11 mouse cellular contexts compared by ENCODE assay signal in genomic region chr2:157373681-157374080, GRCm38 (mm10). TPM values are rescaled to one million over a fixed set of nuclear protein-coding genes. Genes with fewer than 3 reads are reported as not detected.
DNase-seq lines count a peak whose midpoint lies in the region; ATAC-seq and TF ChIP-seq lines count a peak whose summit lies in the region.
"Had no signal": no experiment of that assay in that cellular context is flagged by ENCODE, and none has a peak within 500 bp of the region (broad histone marks: within the 10 kb centered on the region; RNA-seq: fewer than 3 reads in every experiment).

No protein-coding gene starts in this region.

- no peaks in the 10 kb centered on the region for H3K27me3 ChIP-seq in kidney, embryonic 15.5 days
- H3K27me3 ChIP-seq in intestine, postnatal 0 days (replicated peaks; ENCODE audit: control insufficient read depth, insufficient read depth, low read length), result no peaks in the 10 kb centered on the region
- H3K27me3 ChIP-seq in stomach, embryonic 15.5 days (replicated peaks), result no peaks in the 10 kb centered on the region
- H3K27me3 ChIP-seq: CH12.LX had no signal

- peak overlapping the region; percentile 41; the same call in 1 of the 2 replicates for H3K27ac ChIP-seq in kidney, embryonic 15.5 days
- H3K27ac ChIP-seq in intestine, postnatal 0 days (ENCODE audit: low read depth, low read length), result peak overlapping the region; percentile 65
- peak overlapping the region; percentile 18; the same call in 1 of the 2 replicates for H3K27ac ChIP-seq in stomach, embryonic 15.5 days
- H3K27ac ChIP-seq: macrophage had no signal

- WGBS in kidney, embryonic 15.5 days, result 70% methylated on average over 3 of the region's 3 CpGs
- 41% methylated on average over 3 of the region's 3 CpGs for WGBS in intestine, postnatal 0 days
- 77% methylated on average over 3 of the region's 3 CpGs for WGBS in stomach, embryonic 15.5 days

- DNase-seq in kidney, postnatal 10 days, result no peak
- DNase-seq in R1 (ENCODE audit: low read depth, low spot score), result peak; percentile 53
- no peak for DNase-seq in spleen, adult 18-20 months
- no peak for DNase-seq in yolk sac, embryonic 10.5 days (ENCODE audit: low spot score)
- DNase-seq in cerebellum, postnatal 14 days, result no peak
- DNase-seq: kidney, postnatal 25 days had no signal

- H3K9ac ChIP-seq in kidney, embryonic 15.5 days, result no peak overlapping the region; the same call in 1 of the 2 replicates
- no peak overlapping the region for H3K9ac ChIP-seq in intestine, postnatal 0 days (ENCODE audit: low read depth, low read length)
- no peak overlapping the region for H3K9ac ChIP-seq in stomach, embryonic 15.5 days

- no peaks in the 10 kb centered on the region for H3K9me3 ChIP-seq in kidney, embryonic 15.5 days (replicated peaks)
- H3K9me3 ChIP-seq in intestine, postnatal 0 days (ENCODE audit: control insufficient read depth), result no peaks in the 10 kb centered on the region
- H3K9me3 ChIP-seq in stomach, embryonic 15.5 days, result no peaks in the 10 kb centered on the region

- ATAC-seq in kidney, embryonic 15.5 days (replicated peaks; ENCODE audit: low FRiP score), result no peak
- ATAC-seq in intestine, postnatal 0 days, result peak; percentile 21; the same call in 1 of the 2 replicates
- no peak for ATAC-seq in stomach, embryonic 15.5 days (ENCODE audit: insufficient read depth, low FRiP score, low read depth)

- H3K36me3 ChIP-seq in kidney, embryonic 15.5 days, result peaks cover 19% of the 10 kb centered on the region
- no peaks in the 10 kb centered on the region for H3K36me3 ChIP-seq in intestine, postnatal 0 days (ENCODE audit: control insufficient read depth, insufficient read depth)
- no peaks in the 10 kb centered on the region for H3K36me3 ChIP-seq in stomach, embryonic 15.5 days

- H3K4me3 ChIP-seq in kidney, embryonic 15.5 days (replicated peaks), result no peak overlapping the region
- no peak overlapping the region for H3K4me3 ChIP-seq in intestine, postnatal 0 days (ENCODE audit: low read depth, low read length)
- no peak overlapping the region for H3K4me3 ChIP-seq in stomach, embryonic 15.5 days (replicated peaks)

- peaks cover 33% of the 10 kb centered on the region for H3K4me1 ChIP-seq in kidney, embryonic 15.5 days
- H3K4me1 ChIP-seq in intestine, postnatal 0 days (replicated peaks; ENCODE audit: control insufficient read depth, insufficient read depth, low read length), result peaks cover 9% of the 10 kb centered on the region
- H3K4me1 ChIP-seq in stomach, embryonic 15.5 days, result peaks cover 17% of the 10 kb centered on the region; the same call in 1 of the 2 replicates

- TF ChIP-seq CTCF in intestine, postnatal 0 days (IDR thresholded peaks at IDR 0.05; ENCODE audit: low read depth), result no peak

- no peak overlapping the region for H3K4me2 ChIP-seq in kidney, embryonic 15.5 days
- H3K4me2 ChIP-seq in intestine, postnatal 0 days (replicated peaks; ENCODE audit: low read depth), result no peak overlapping the region
- no peak overlapping the region for H3K4me2 ChIP-seq in stomach, embryonic 15.5 days

RNA-seq across cellular contexts. Expression of gene Manbal, which starts 6.3 kb away (rescaled TPM):
- 71.7 and 81.2 TPM in 2 replicates for polyA plus RNA-seq in kidney, embryonic 15.5 days (2015; fragmentation: Nextera tagmentation; extraction: Ambion mirVana)
- 60.9 and 66.5 TPM in 2 replicates for polyA plus RNA-seq in intestine, postnatal 0 days (2015; fragmentation: Nextera tagmentation; extraction: Ambion mirVana)
- polyA plus RNA-seq in stomach, embryonic 15.5 days (2015; fragmentation: Nextera tagmentation; extraction: Ambion mirVana), result 68.3 and 78.5 TPM in 2 replicates

RNA-seq across cellular contexts. Expression of gene Ghrh, which starts 26.4 kb away (rescaled TPM):
- 0.35 TPM in 1 of 2 replicates, not detected in the other for polyA plus RNA-seq in kidney, embryonic 15.5 days (2015; fragmentation: Nextera tagmentation; extraction: Ambion mirVana)
- polyA plus RNA-seq in intestine, postnatal 0 days (2015; fragmentation: Nextera tagmentation; extraction: Ambion mirVana), result 0.26 and 0.78 TPM in 2 replicates
- polyA plus RNA-seq in stomach, embryonic 15.5 days (2015; fragmentation: Nextera tagmentation; extraction: Ambion mirVana), result 0.49 TPM in 1 of 2 replicates, not detected in the other
- polyA plus RNA-seq: macrophage had no signal

RNA-seq across cellular contexts. Expression of gene Src, which starts 44.6 kb away (rescaled TPM):
- 17.6 and 18.2 TPM in 2 replicates for polyA plus RNA-seq in kidney, embryonic 15.5 days (2015; fragmentation: Nextera tagmentation; extraction: Ambion mirVana)
- polyA plus RNA-seq in intestine, postnatal 0 days (2015; fragmentation: Nextera tagmentation; extraction: Ambion mirVana), result 23.9 and 25.1 TPM in 2 replicates
- 18.2 and 18.4 TPM in 2 replicates for polyA plus RNA-seq in stomach, embryonic 15.5 days (2015; fragmentation: Nextera tagmentation; extraction: Ambion mirVana)
